20 mouse cellular contexts compared by ENCODE assay signal in the genomic region with DNA sequence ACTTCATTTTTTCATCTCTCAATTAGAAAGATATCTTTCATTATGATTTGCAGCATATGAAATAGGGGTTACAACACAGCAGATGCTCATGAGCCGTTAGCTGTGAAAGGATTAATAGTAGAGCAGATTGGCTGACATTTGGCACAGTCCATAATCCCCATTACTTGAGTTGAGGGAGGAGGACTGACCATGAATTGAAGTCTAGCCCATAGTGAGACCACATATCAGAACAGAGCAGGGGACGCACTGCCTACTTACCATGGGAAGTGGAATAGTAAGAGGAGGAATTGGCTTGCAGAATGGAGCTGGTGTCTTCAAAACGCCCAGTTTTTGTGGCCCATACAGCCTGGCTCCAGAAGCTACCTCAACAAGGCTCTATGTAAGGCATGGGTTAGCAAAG.
DNase-seq lines count a peak whose midpoint lies in the region; ATAC-seq and TF ChIP-seq lines count a peak whose summit lies in the region.
"Had no signal": no experiment of that assay in that cellular context is flagged by ENCODE, and none has a peak within 500 bp of the region (broad histone marks: within the 10 kb centered on the region; RNA-seq: fewer than 3 reads in every experiment).

No protein-coding gene starts in this region.

- H3K4me1 ChIP-seq in hindbrain, embryonic 15.5 days (replicated peaks): no peaks in the 10 kb centered on the region
- no peaks in the 10 kb centered on the region for H3K4me1 ChIP-seq in hindbrain, embryonic 12.5 days
- no peaks in the 10 kb centered on the region for H3K4me1 ChIP-seq in midbrain, postnatal 0 days (ENCODE audit: insufficient read depth, low read length)
- H3K4me1 ChIP-seq in midbrain, embryonic 15.5 days: no peaks in the 10 kb centered on the region
- peaks cover 7% of the 10 kb centered on the region for H3K4me1 ChIP-seq in stomach, embryonic 16.5 days (ENCODE audit: control insufficient read depth, insufficient read depth, low read length)
- H3K4me1 ChIP-seq in kidney, adult 2 months (ENCODE audit: control insufficient read depth, insufficient read depth, low read length): no peaks in the 10 kb centered on the region
- H3K4me1 ChIP-seq: liver, embryonic 12.5 days; midbrain, embryonic 12.5 days had no signal

- WGBS in hindbrain, embryonic 15.5 days: 74% methylated on average over 3 of the region's 3 CpGs
- WGBS in hindbrain, embryonic 12.5 days: 76% methylated on average over 3 of the region's 3 CpGs
- 76% methylated on average over 3 of the region's 3 CpGs for WGBS in midbrain, postnatal 0 days
- WGBS in midbrain, embryonic 15.5 days: 56% methylated on average over 3 of the region's 3 CpGs
- WGBS in stomach, embryonic 16.5 days: 74% methylated on average over 3 of the region's 3 CpGs
- 83% methylated on average over 3 of the region's 3 CpGs for WGBS in kidney, adult 2 months

- H3K27ac ChIP-seq in hindbrain, embryonic 15.5 days (replicated peaks): peak overlapping the region; percentile 34; the same call in 1 of the 2 replicates
- no peak overlapping the region for H3K27ac ChIP-seq in hindbrain, embryonic 12.5 days
- H3K27ac ChIP-seq in midbrain, postnatal 0 days (ENCODE audit: low read depth, low read length): no peak overlapping the region
- H3K27ac ChIP-seq in midbrain, embryonic 15.5 days: no peak overlapping the region
- H3K27ac ChIP-seq in stomach, embryonic 16.5 days (ENCODE audit: low read length): peak overlapping the region; percentile 28; the same call in 1 of the 2 replicates
- H3K27ac ChIP-seq in kidney, adult 2 months (ENCODE audit: insufficient read depth, low read depth, low read length): no peak overlapping the region
- H3K27ac ChIP-seq: heart, embryonic 13.5 days; limb, embryonic 12.5 days; liver, embryonic 12.5 days; midbrain, embryonic 12.5 days; neural tube, embryonic 13.5 days; stomach, embryonic 15.5 days had no signal

- no peaks in the 10 kb centered on the region for H3K27me3 ChIP-seq in hindbrain, embryonic 15.5 days
- no peaks in the 10 kb centered on the region for H3K27me3 ChIP-seq in hindbrain, embryonic 12.5 days
- H3K27me3 ChIP-seq in midbrain, postnatal 0 days (ENCODE audit: insufficient read depth, low read length): no peaks in the 10 kb centered on the region
- H3K27me3 ChIP-seq in midbrain, embryonic 15.5 days (replicated peaks): no peaks in the 10 kb centered on the region
- H3K27me3 ChIP-seq in stomach, embryonic 16.5 days (ENCODE audit: control insufficient read depth, insufficient read depth, low read length): no peaks in the 10 kb centered on the region
- H3K27me3 ChIP-seq in kidney, adult 2 months (replicated peaks; ENCODE audit: control insufficient read depth, insufficient read depth, low read length): no peaks in the 10 kb centered on the region
- H3K27me3 ChIP-seq: heart, embryonic 13.5 days; limb, embryonic 12.5 days; liver, embryonic 12.5 days; midbrain, embryonic 12.5 days; neural tube, embryonic 13.5 days; stomach, embryonic 15.5 days had no signal

- no peaks in the 10 kb centered on the region for H3K9me3 ChIP-seq in hindbrain, embryonic 15.5 days
- H3K9me3 ChIP-seq in hindbrain, embryonic 12.5 days (replicated peaks): no peaks in the 10 kb centered on the region
- H3K9me3 ChIP-seq in midbrain, postnatal 0 days (ENCODE audit: low read length): no peaks in the 10 kb centered on the region
- H3K9me3 ChIP-seq in midbrain, embryonic 15.5 days: no peaks in the 10 kb centered on the region
- no peaks in the 10 kb centered on the region for H3K9me3 ChIP-seq in stomach, embryonic 16.5 days (replicated peaks; ENCODE audit: control insufficient read depth, low read length)
- H3K9me3 ChIP-seq: G1E; heart, embryonic 13.5 days; limb, embryonic 12.5 days; liver, embryonic 12.5 days; neural tube, embryonic 13.5 days; stomach, embryonic 15.5 days had no signal

- no peak overlapping the region for H3K4me2 ChIP-seq in hindbrain, embryonic 15.5 days
- no peak overlapping the region for H3K4me2 ChIP-seq in hindbrain, embryonic 12.5 days (replicated peaks)
- H3K4me2 ChIP-seq in midbrain, postnatal 0 days (ENCODE audit: low read depth, low read length, poor library complexity, severe bottlenecking): no peak overlapping the region
- no peak overlapping the region for H3K4me2 ChIP-seq in midbrain, embryonic 15.5 days
- no peak overlapping the region for H3K4me2 ChIP-seq in stomach, embryonic 16.5 days (ENCODE audit: low read depth, low read length)
- H3K4me2 ChIP-seq: heart, embryonic 13.5 days; limb, embryonic 12.5 days; liver, embryonic 12.5 days; midbrain, embryonic 12.5 days; neural tube, embryonic 13.5 days; stomach, embryonic 15.5 days had no signal

- no peak for ATAC-seq in hindbrain, embryonic 15.5 days (ENCODE audit: low FRiP score, low read depth)
- no peak for ATAC-seq in hindbrain, embryonic 12.5 days (ENCODE audit: low FRiP score)
- ATAC-seq in midbrain, postnatal 0 days (ENCODE audit: low FRiP score): no peak
- no peak for ATAC-seq in midbrain, embryonic 15.5 days (replicated peaks)
- ATAC-seq in stomach, embryonic 16.5 days (ENCODE audit: insufficient read depth, low FRiP score): no peak
- ATAC-seq: liver, embryonic 12.5 days had no signal

- peak; percentile 63 to 65 for DNase-seq in cerebellum, postnatal 10 days
- no peak for DNase-seq in cerebellum, postnatal 36 days
- DNase-seq in midbrain, postnatal 0 days (ENCODE audit: low spot score): peak; percentile 50
- no peak for DNase-seq in kidney, adult 2 months
- DNase-seq: adrenal gland, postnatal 25 days; cerebellum, adult 8-10 months; kidney, adult 9 months; kidney, postnatal 25 days; lung, adult 2 months had no signal

- TF ChIP-seq POLR2A in kidney, adult 2 months (IDR thresholded peaks at IDR 0.05; ENCODE audit: low read depth, low read length): no peak

- H3K9ac ChIP-seq in hindbrain, embryonic 15.5 days: no peak overlapping the region
- no peak overlapping the region for H3K9ac ChIP-seq in hindbrain, embryonic 12.5 days
- H3K9ac ChIP-seq in midbrain, postnatal 0 days (replicated peaks; ENCODE audit: low read length, poor library complexity, severe bottlenecking): no peak overlapping the region
- H3K9ac ChIP-seq in midbrain, embryonic 15.5 days: no peak overlapping the region
- no peak overlapping the region for H3K9ac ChIP-seq in stomach, embryonic 16.5 days (ENCODE audit: low read length)
- H3K9ac ChIP-seq: heart, embryonic 13.5 days; limb, embryonic 12.5 days; liver, embryonic 12.5 days; midbrain, embryonic 12.5 days; neural tube, embryonic 13.5 days; stomach, embryonic 15.5 days had no signal

- TF ChIP-seq CTCF in midbrain, postnatal 0 days (IDR thresholded peaks at IDR 0.05): no peak
- no peak for TF ChIP-seq CTCF in kidney, adult 2 months (conservative IDR thresholded peaks at IDR 0.05; ENCODE audit: insufficient read depth, insufficient read length, low read depth, low read length)

- H3K4me3 ChIP-seq in hindbrain, embryonic 15.5 days: no peak overlapping the region
- H3K4me3 ChIP-seq in hindbrain, embryonic 12.5 days: no peak overlapping the region
- H3K4me3 ChIP-seq in midbrain, postnatal 0 days (ENCODE audit: low read depth, low read length): no peak overlapping the region
- H3K4me3 ChIP-seq in midbrain, embryonic 15.5 days: no peak overlapping the region
- no peak overlapping the region for H3K4me3 ChIP-seq in stomach, embryonic 16.5 days (replicated peaks; ENCODE audit: low read length)
- no peak overlapping the region for H3K4me3 ChIP-seq in kidney, adult 2 months (ENCODE audit: insufficient read depth, low read depth, low read length)
- H3K4me3 ChIP-seq: heart, embryonic 13.5 days; limb, embryonic 12.5 days; liver, embryonic 12.5 days; midbrain, embryonic 12.5 days; neural tube, embryonic 13.5 days; stomach, embryonic 15.5 days had no signal

- no peaks in the 10 kb centered on the region for H3K36me3 ChIP-seq in hindbrain, embryonic 15.5 days
- H3K36me3 ChIP-seq in hindbrain, embryonic 12.5 days: peaks cover 11% of the 10 kb centered on the region
- H3K36me3 ChIP-seq in midbrain, postnatal 0 days (ENCODE audit: insufficient read depth, low read length): no peaks in the 10 kb centered on the region; the same call in 1 of the 2 replicates
- no peaks in the 10 kb centered on the region for H3K36me3 ChIP-seq in midbrain, embryonic 15.5 days (replicated peaks)
- H3K36me3 ChIP-seq in stomach, embryonic 16.5 days (ENCODE audit: control insufficient read depth, insufficient read depth, low read length): no peaks in the 10 kb centered on the region
- no peaks in the 10 kb centered on the region; the same call in 1 of the 2 replicates for H3K36me3 ChIP-seq in kidney, adult 2 months (ENCODE audit: control insufficient read depth, insufficient read depth, low read length)
- H3K36me3 ChIP-seq: stomach, embryonic 15.5 days had no signal

Comparison
In these comparisons a context has a peak if more than half of its experiments do, and no peak if none do; other contexts are left out.
1. DNase-seq: peak in cerebellum, postnatal 10 days (2 of 2) and midbrain, postnatal 0 days (single experiment); none in cerebellum, postnatal 36 days (0 of 2) and kidney, adult 2 months (single experiment).
2. H3K27ac ChIP-seq: peak in hindbrain, embryonic 15.5 days (single experiment) and stomach, embryonic 16.5 days (single experiment); none in hindbrain, embryonic 12.5 days (single experiment), midbrain, postnatal 0 days (single experiment), midbrain, embryonic 15.5 days (single experiment) and kidney, adult 2 months (single experiment).